Mouse (Mus musculus) lung, adult 2 months (tissue): ENCODE data around the gene Sipa1l3.

Experiments
- CTCF ChIP-seq: fragments of 200-500 bp; IDR thresholded peaks from 2 replicates; pipeline ENCODE4 v1.5.1; 2011; ENCODE audit warnings: mild to moderate bottlenecking, low read length, control low read depth; ENCODE audit not compliant: insufficient read depth
- POLR2A ChIP-seq: fragments of 200-500 bp; IDR thresholded peaks from 2 replicates; pipeline ENCODE4 v1.6.1; 2011; ENCODE audit warnings: low read depth, mild to moderate bottlenecking, control low read depth, low read length, borderline replicate concordance; ENCODE audit errors: extremely low read depth

DNA sequence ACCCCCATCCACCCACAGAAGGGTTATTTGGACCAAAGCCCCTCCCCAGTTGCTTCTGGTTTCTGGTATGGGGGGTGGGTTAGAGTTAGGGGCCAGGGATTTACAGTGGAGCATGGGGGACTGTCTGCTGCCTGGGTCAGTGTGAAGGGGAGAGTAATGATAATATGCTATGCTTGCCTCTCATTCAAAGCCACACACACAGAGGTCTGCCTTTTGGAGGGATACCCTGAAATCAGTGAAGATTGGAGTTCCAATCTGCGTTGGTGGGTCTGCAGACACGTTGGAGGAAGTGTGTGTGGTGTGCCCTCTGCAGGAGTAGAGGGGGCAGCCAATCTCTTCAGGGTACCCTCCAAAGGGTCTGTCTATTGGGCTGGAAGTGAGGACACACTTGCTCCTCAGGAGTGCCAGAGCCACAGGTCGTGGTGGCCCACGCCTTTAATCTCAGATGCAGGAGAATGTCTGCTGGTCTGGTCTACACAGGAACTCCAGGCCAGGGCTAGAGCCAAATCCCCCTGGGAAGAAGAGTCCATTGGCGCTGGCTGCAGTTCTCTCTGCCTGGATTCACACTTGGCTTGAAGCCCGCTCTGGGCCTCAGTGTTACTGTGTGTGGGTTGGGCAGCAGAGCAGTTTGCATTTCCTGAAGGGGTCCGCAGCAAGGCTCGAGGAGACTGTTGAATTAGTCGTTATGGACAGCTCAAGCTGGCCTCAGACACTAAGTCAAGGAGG is 213.0 kb downstream of the Sipa1l3 start:
- TF ChIP-seq CTCF (no peak), POLR2A (no peak)
